Mouse (Mus musculus) heart, postnatal 25 days (tissue): Measurements from ENCODE around the gene Traf3ip1. TPM values are rescaled to one million over a fixed set of nuclear protein-coding genes. Genes with fewer than 3 reads are reported as not detected.
"Not testable (repeated sequence)": the region's sequence is repeated elsewhere in the genome, so short reads cannot be mapped to it uniquely, and the experiment has no call there.

Experiments used
- DNase-seq: peaks from one replicate; pipeline ENCODE4 v3.0.0; 2022; ENCODE audit warnings: low spot score
- intact Hi-C: fragments of 180-260 bp; cut with DNase I; formaldehyde crosslinking; loops from one replicate; pipeline ENCODE4 v1.15.1; 2025
- total RNA-seq, 2 experiments: library from RNA; stranded (reverse); gene quantifications; 2 replicates each; pipeline ENCODE4 v1.2.3; 2021

Gene Traf3ip1
- total RNA-seq, 2 experiments from 2014 or later = 5.7 to 5.9 TPM

- DNase-seq = no peak
- intact Hi-C loops = no loop called here
These were observed 31.0 kb upstream of the Traf3ip1 start for GRCm38 (mm10) chr1:91463336-91463995.

DNA sequence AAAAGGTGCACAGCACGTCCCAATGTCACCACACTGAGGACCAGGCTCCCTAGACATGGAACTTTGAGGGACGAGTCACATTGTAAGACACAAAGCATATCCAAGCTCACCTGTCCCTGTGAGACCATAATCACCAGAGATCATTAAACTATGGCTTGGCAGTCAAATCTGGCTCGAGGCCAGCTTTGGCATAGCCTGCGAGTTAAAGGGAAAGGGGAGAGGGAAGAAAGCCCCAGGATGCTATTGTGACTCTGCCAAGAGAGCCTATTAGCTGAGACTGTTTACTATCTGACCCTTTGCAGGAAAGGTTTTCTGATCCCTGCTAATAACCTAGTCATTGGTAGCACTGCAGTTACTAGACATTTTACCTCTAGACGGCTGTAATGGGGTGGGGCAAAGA, 30.0 kb upstream of the Traf3ip1 start:
- no peak for DNase-seq
- intact Hi-C loops = no loop called here

DNA sequence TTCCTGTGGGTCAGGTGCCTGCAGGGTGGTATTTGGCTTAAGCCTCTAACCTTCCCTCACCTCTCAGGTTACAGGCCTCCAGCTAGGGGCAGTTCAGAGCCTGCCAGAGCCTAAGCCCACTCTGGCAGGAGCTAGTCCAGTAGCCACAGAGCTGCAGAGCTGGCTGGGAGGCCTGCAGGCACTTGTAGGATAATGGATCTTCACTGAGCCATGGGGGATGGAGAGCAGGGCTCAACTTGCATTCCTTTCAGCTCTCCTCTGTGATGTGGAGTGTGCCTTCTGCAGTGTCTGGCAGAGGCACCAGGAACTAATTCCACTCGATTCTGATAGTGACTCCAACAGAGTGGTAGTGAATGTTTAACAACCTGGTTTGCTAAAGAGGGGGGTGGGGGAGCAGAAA, 29.2 kb upstream of the Traf3ip1 start:
- intact Hi-C loops = no loop called here
- DNase-seq = no peak

- intact Hi-C loops = no loop called here
- no peak for DNase-seq
These were observed 28.3 kb upstream of the Traf3ip1 start for GRCm38 (mm10) chr1:91466186-91466585.

DNA sequence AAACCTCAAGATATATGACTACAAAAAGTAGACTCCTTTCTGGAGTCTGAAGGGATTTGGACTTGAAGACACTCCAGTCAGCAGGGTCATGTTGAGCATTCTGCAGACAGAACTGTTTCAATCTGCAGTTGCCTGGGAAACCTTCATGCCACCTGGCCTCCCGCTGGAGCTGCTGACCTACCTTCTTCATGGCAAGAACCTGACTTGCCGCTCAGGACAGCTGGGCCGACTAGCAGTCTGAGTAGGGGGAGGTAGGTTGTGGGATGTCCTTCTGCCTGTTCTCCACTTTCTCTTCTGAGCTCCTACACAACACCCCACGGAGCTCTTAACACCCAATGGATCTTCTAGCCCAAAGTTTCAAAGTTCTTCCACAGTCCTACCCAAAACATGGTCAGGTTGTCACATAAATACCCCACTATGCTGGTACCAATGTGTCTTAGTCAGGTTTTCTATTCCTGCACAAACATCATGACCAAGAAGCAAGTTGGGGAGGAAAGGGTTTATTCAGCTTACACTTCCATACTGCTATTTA, 24.5 kb upstream of the Traf3ip1 start:
- DNase-seq = no peak
- intact Hi-C loops = no loop called here

DNA sequence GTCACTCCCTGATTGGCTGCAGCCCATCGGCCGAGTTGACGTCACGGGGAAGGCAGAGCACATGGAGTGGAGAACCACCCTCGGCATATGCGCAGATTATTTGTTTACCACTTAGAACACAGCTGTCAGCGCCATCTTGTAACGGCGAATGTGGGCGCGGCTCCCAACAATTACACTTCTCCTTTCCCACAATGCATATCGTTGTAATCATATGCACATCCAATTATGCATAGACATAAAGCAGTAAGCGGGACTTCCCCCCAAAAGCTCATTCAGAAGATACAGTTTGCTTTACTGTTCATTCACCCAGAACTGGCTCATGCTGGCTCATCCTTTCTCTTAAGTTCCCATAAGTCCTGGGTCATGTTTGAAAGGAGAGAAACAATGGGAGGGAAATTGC, 16.3 kb upstream of the Traf3ip1 start:
- DNase-seq, intact Hi-C loops: not testable (repeated sequence)

- intact Hi-C loops = no loop called here
- DNase-seq = no peak
These were observed 15.5 kb upstream of the Traf3ip1 start for GRCm38 (mm10) chr1:91478958-91479357.

DNA sequence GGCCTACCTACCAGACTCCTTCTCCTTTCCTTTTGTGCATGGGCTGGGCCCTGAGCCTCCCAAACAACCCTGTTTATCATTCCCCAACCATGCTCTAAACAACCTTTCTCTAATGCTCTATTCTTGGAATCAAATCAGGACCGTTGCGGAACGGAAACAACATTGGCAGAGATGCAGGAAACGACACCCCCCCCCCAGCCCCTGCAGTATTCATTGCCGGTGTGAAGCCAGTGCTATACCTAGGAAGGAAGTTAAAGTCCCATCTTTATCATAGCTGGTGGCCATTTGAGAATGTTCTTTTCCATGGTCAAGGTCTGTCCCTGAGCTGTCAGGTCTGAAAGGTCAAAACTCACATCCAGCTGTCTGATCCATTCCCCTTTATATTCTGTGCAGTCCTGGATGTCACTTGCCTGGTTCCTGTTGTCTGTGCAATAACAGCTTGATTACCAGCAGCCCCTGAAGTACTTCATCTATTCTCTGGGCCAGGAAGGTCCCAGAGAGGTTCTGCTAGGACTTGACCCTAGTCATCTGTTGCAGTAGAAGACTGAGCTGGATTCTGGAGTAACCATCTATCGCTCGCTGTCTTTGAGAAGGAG, 11.7 kb upstream of the Traf3ip1 start:
- intact Hi-C loops = loop anchor here (1.0 to 5.0 kb wide), 3 partner anchors 54 to 135 kb away; partner anchors contain the start of gene Erfe
- no peak for DNase-seq

DNA sequence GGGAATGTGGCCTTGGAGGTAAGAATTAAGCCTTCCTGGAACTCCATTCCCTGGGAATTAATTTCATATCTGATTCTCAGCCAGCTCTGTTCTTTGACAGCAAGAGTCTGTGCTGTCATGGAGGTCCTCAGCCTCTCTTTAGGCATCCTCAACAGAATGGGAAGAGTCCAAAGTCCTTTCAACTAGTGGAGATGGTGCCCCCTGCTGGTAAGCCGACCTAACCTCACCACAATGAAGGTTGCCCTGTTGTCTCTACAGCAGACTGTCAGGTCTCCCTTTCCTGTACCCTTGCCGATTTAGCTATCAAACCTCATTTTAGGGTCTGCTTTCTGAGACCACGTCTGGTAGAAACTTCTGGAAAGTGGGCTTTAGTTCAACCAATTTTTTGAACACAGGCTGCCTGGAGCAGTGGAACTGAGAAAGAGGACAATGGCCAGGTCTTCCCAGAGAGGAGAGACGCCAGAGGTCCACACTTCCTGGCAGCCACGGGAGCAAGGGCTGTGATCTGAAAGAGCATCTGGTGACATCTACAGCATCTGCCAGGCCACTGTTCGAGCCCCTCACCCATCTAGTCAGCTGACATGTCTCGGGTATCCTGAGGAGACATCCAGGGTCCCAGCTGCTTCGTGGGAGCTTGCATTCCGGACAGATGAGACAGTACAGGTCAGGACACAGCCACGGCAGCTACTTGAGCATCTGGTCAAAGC, 11.0 kb upstream of the Traf3ip1 start:
- DNase-seq = peak; percentile 52
- intact Hi-C loops = loop anchor here (1.0 to 5.0 kb wide), 3 partner anchors 55 to 136 kb away; partner anchors contain the start of gene Erfe

GRCm38 (mm10) chr1:91484011-91484346, 10.5 kb upstream of the Traf3ip1 start:
- intact Hi-C loops = loop anchor here (5.0 kb wide), 1 partner anchor 117 kb away; the partner anchor contains the start of gene Erfe
- DNase-seq = no peak

GRCm38 (mm10) chr1:91485422-91485821, 9.0 kb upstream of the Traf3ip1 start:
- no peak for DNase-seq
- intact Hi-C loops = no loop called here

DNA sequence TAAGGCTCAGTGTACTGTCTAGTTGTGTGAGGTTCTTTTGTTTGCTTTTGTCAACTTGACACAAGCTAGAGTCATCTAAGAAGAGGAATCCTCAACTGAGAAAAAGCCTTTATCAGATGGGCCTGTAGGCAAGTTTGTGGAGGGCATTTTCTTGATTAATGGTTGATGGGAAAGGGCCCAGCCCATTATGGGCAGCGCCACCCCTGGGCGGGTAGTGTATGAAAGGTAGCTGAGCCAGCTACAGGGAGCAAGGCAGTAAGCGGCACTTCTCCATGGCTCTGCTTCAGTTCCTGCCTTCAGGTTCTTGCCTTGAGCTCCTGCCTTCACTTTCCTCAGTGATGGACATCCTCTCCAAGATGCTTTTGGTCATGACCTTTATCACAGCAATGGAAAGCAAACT, 8.3 kb upstream of the Traf3ip1 start:
- no peak for DNase-seq
- intact Hi-C loops = no loop called here

DNA sequence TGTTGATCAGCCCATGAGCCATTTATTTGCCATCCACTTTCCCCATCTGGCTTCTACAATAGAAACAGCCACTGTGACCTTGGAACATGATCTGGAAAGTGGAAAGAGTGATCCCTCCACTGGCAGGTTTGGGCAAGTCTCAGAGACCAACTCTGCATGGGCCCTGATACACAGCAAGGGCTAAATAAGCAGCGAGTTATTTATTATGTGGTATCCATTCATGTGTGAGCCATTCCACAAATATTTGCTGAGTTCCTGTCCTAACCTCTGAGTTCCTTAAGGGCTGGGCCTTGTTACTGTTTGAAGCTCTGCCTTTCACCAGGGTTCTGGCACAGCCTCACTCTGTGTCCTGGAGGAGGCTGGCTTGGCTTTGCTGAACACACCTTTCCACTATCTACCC, 4.1 kb upstream of the Traf3ip1 start:
- intact Hi-C loops = no loop called here
- no peak for DNase-seq

- no peak for DNase-seq
- intact Hi-C loops = no loop called here
These were observed 1.7 kb upstream of the Traf3ip1 start for GRCm38 (mm10) chr1:91492740-91493139.

GRCm38 (mm10) chr1:91493938-91494337, 509 bp upstream of the Traf3ip1 start:
- intact Hi-C loops = no loop called here
- no peak for DNase-seq

GRCm38 (mm10) chr1:91495321-91495720, 874 bp downstream of the Traf3ip1 start:
- intact Hi-C loops = no loop called here
- DNase-seq = no peak

DNA sequence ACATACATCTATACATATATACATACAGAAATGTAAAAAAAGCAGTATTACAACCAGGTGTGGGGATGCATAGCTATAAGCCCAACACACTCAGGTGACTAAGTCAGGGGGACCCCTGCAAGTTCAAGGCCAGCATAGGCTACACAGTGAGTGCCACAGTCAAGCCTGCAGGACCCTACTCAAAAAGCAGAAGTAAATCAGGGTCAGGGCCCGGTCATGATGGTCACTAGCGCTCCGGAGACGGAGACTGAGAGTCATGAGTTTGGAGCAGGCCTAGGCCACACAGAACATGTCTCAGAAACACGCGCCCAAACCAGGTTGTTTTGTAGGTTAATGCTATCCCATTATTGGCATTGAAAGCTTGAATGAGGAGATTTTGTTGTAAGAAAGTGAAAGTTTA, 4.1 kb downstream of the Traf3ip1 start:
- intact Hi-C loops = no loop called here
- no peak for DNase-seq

DNA sequence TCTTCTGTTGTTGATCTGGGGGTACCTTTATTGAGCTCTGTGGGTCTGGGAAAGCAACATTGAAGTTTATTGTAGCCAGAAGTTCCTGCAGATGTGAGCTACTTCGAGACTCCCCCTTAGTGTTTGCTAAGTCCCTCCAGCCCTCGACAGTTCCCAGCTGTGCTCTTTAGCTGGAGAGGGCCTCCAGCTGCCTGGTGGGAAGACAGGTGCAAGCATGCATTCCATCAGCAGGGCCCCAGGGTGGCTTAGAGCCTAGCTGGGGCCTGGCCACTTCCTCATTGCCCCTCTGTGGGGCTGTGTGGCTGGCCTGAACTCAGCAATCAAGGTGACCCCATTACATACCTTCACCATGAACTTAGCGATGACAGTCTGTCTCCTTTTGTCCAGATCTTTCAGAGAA, 10.2 kb downstream of the Traf3ip1 start:
- intact Hi-C loops = no loop called here
- DNase-seq = no peak

- DNase-seq = no peak
- intact Hi-C loops = no loop called here
These were observed 20.5 kb downstream of the Traf3ip1 start for GRCm38 (mm10) chr1:91514916-91515315.

- no peak for DNase-seq
- intact Hi-C loops = no loop called here
These were observed 21.2 kb downstream of the Traf3ip1 start for GRCm38 (mm10) chr1:91515642-91516041.

- intact Hi-C loops = loop anchor here (2.0 kb wide), 3 partner anchors 41 to 351 kb away; no protein-coding TSS in a partner anchor
- DNase-seq = peak; percentile 10
These were observed 29.3 kb downstream of the Traf3ip1 start for GRCm38 (mm10) chr1:91523759-91524158.
